Mouse (Mus musculus) thymus, adult 2 months (tissue): Measurements from ENCODE around the gene March9. TPM values are rescaled to one million over a fixed set of nuclear protein-coding genes. Genes with fewer than 3 reads are reported as not detected.

Source experiments
- DNase-seq: peaks from one replicate; pipeline ENCODE4 v3.0.0; 2021
- H3K27ac ChIP-seq: fragments of 200-500 bp; 2 replicates; pipeline ENCODE4 v1.5.1; 2012; ENCODE audit warnings: low read length, control low read depth; ENCODE audit not compliant: control insufficient read depth, insufficient read depth
- H3K27me3 ChIP-seq: fragments of 200-500 bp; 2 replicates; pipeline ENCODE4 v1.6.1; 2012; ENCODE audit warnings: mild to moderate bottlenecking, low read length, moderate library complexity, mixed read lengths; ENCODE audit not compliant: control insufficient read depth, insufficient read depth
- H3K36me3 ChIP-seq: fragments of 200-500 bp; 2 replicates; pipeline ENCODE4 v1.6.1; 2012; ENCODE audit warnings: mild to moderate bottlenecking, low read length, moderate library complexity; ENCODE audit not compliant: control insufficient read depth, insufficient read depth
- H3K4me1 ChIP-seq: fragments of 200-500 bp; replicated peaks from 2 replicates; pipeline ENCODE4 v1.6.1; 2012; ENCODE audit warnings: low read length; ENCODE audit not compliant: control insufficient read depth, insufficient read depth
- H3K4me3 ChIP-seq: fragments of 200-500 bp; 2 replicates; pipeline ENCODE4 v1.5.1; 2012; ENCODE audit warnings: mild to moderate bottlenecking, low read length, control low read depth, moderate library complexity; ENCODE audit not compliant: control insufficient read depth, insufficient read depth
- CTCF ChIP-seq: fragments of 200-500 bp; IDR thresholded peaks from 2 replicates; pipeline ENCODE4 v1.5.1; 2012; ENCODE audit warnings: mild to moderate bottlenecking, control low read depth, low read length, moderate library complexity, borderline replicate concordance; ENCODE audit not compliant: control insufficient read depth, poor library complexity, insufficient read depth; ENCODE audit errors: extremely low read depth
- POLR2A ChIP-seq: fragments of 200-500 bp; IDR thresholded peaks from 2 replicates; pipeline ENCODE4 v1.6.1; 2012; ENCODE audit warnings: mild to moderate bottlenecking, low read length, control low read depth, moderate library complexity; ENCODE audit not compliant: control insufficient read depth, poor library complexity, insufficient read depth; ENCODE audit errors: extremely low read depth
- WGBS: fragments of 180-500 bp; shearing (Covaris S2); methylation state at CpG from one replicate; pipeline ENCODE4 v1.1.7; 2018; 5-methylcytosine and 5-hydroxymethylcytosine counted together
- polyA plus RNA-seq: library from polyadenylated mRNA; depleted of rRNA; stranded (reverse); fragments of >200 nt; gene quantifications from 2 replicates; pipeline ENCODE4 v1.2.3, GENCODE M21; 2012

March9 gene
- polyA plus RNA-seq, 1 experiment, result 5.4 TPM

DNA sequence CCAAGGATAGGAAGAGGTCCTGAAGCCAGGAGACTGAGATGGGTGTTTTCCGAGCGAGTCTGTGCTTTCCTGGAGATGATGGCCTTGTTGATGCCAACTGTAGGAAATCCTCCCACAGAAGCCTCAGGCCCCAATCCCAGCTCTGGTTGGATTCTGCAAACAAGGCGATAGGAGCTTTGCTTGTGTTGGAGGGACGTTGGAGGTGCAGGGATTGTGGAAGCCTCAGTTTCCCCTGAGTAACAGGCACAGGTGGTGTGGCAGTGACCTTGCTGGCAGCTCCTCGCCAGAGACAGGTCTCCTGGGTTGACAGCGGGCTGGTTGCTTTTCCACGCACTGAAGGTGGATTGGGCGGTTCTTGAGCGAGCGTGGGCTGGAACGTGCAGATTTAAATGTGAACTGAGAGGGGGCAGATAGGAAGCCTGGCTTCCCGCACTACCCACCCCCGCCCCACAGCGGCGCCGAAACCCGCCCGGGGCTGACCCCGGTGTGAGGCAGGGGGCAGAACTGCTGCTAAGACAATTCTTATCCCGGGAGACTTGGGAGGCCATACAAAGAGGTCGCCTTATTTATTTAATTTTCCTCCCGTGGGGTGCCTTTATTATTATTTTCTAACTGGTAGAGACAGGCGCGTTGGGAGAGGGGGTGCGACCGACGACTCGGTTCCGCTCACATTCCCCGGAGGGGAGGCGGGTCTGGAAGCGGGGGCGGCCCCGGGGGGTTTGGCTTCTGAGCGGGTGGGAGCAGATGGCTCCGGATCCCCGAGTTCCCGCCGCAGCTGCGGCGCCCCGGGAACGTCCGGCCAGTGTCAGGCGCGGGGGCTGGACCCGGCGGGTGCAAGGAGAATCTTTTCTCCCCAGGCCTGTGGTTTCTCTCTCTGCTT is 21.2 kb upstream of the March9 start:
- 94% methylated on average over 48 of the region's 48 CpGs for WGBS
- TF ChIP-seq CTCF (no peak), POLR2A (no peak)
- Histone ChIP-seq H3K27ac (no peak overlapping the region), H3K4me3 (no peak overlapping the region), H3K27me3 (no peaks in the 10 kb centered on the region), H3K4me1 (peaks cover 17% of the 10 kb centered on the region), H3K36me3 (peaks cover 30% of the 10 kb centered on the region)
- DNase-seq, result no peak

DNA sequence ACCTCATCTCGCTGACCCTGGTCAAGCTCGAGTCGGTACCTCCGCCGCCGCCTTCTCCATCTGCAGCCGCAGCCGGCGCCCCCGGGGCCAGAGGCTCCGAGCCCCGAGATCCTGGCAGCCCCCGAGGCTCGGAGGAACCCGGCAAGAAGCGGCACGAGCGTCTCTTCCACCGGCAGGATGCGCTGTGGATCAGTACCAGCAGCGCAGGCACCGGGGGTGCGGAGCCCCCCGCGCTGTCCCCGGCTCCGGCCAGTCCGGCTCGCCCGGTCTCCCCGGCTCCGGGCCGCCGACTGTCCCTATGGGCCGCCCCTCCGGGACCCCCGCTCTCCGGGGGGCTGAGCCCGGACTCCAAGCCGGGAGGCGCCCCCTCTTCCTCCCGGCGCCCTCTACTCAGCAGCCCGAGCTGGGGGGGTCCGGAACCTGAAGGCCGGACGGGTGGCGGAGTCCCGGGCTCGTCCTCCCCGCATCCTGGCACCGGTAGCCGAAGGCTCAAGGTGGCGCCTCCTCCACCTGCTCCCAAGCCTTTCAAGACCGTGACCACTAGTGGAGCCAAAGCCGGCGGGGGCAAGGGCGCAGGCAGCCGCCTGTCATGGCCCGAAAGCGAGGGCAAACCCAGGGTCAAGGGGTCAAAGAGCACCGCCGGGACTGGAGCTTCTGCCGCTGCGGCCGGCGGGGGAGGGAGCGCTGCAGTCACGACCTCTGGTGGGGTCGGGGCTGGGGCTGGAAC is 19.8 kb upstream of the March9 start:
- Histone ChIP-seq H3K27me3 (no peaks in the 10 kb centered on the region), H3K36me3 (peaks cover 24% of the 10 kb centered on the region), H3K27ac (no peak overlapping the region), H3K4me3 (no peak overlapping the region), H3K4me1 (peaks cover 22% of the 10 kb centered on the region)
- 92% methylated on average over 70 of the region's 70 CpGs for WGBS
- TF ChIP-seq POLR2A, result no peak
- TF ChIP-seq CTCF, result no peak
- DNase-seq, result no peak

DNA sequence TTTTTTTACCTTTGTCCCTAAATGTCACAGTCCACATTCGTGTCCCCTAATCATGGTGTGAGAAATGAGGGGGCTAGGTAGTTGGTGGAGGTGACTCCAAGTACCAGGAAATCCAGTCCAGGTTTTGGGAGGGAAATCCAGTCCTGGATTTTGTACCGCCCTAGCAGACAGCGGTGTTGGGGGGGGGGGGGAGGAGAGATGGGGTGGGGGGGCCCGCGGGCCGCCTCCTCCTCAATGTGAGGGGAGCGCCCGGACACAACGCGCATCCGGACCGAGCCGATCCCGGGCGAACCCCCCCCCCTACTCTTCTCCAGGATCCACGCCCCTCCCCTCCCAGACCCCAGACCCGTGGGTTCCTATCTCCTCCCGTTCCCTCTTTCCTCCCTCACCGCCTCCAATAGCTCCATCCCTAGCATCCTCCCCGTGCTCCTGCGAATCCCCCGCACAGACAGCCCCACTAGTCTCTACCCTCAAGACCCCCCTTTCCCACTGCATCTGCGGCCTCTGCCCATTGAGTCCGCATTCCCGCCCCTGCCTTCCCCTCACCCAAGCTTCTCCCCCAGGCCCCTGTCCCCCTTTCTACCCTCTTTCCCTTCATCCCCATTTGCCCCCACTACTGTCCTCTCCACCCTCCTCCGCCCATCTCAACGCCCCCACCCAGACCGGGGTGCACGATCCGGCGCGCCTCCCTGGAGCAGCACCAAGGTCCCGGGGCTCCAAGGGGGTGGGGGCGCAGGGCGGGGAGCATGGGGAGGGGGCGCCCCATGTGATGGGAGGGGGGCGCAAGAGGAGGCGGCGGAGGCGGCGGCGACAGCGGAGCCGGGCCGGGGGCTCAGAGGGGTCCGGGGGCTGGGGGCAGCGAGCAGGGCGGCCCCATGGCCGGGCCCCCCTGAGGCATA is 18.9 kb upstream of the March9 start:
- peaks cover 16% of the 10 kb centered on the region for H3K36me3 ChIP-seq

DNA sequence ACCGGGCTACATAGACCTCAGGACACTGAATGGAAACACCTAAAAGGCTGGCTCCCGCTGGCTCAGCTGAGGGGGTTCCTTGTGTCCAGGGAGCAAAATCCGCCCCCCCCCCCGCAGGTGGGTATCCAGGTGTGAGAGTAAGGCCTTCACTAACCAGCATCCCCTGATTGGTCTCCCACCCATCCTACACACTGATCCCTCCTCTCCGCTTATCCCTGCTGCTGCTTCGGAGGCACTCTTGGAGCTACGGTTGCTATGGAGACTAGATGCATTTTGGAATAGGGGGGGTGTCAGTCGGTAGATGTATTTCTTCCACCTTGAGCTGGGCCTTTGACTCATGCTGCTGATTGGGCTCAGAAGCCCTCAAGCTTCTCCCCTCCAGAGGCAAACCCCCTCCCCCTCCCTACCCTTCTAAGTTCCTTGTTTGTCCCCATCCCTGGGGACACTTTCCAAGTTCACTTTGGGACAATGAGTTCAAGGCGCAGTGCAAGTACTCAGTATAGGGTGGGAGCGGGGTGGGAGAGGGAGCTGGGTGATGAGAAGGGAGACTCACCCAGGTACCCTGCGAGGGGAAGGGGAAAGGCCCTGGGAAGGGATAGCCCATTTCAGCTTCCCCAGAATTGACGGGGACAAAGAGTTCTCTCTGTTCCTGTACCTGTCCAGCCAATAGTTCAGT is 18.2 kb upstream of the March9 start:
- H3K4me1 ChIP-seq, result peaks cover 22% of the 10 kb centered on the region
- no peak overlapping the region for H3K4me3 ChIP-seq
- H3K36me3 ChIP-seq, result peaks cover 13% of the 10 kb centered on the region
- no peak overlapping the region for H3K27ac ChIP-seq
- H3K27me3 ChIP-seq, result no peaks in the 10 kb centered on the region
- WGBS, result 81% methylated on average over 12 of the region's 12 CpGs
- no peak for DNase-seq
- TF ChIP-seq POLR2A (no peak), CTCF (no peak)

More for the DNA sequence above, 18.9 kb upstream of the March9 start:
- peaks cover 22% of the 10 kb centered on the region for H3K4me1 ChIP-seq
- TF ChIP-seq POLR2A, result no peak
- TF ChIP-seq CTCF, result no peak
- H3K27me3 ChIP-seq, result no peaks in the 10 kb centered on the region
- H3K4me3 ChIP-seq, result no peak overlapping the region
- DNase-seq, result no peak
- H3K27ac ChIP-seq, result no peak overlapping the region
- 89% methylated on average over 45 of the region's 49 CpGs for WGBS

DNA sequence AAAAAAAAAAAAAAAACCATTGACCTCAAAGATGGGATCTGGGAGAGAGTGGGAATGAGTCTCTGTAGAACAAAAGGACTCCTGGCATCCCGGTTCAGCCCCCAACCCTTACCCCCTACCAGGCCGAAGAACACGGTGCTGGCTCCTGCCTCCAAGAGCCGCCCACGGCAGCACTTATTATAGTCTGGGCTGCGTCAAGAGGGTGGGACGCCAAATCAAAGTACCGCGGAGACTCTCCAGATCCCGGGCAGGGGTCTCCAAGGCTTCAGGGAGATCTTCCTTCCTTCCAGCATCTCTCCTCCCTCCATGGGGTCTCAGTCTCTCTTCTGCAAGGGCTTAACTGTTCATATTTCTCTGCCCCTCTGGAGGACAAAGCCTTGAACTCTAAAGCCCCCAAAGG is 17.5 kb upstream of the March9 start:
- Histone ChIP-seq H3K4me3 (no peak overlapping the region), H3K36me3 (peaks cover 9% of the 10 kb centered on the region; the same call in 1 of the 2 replicates), H3K27ac (no peak overlapping the region), H3K27me3 (no peaks in the 10 kb centered on the region), H3K4me1 (peaks cover 22% of the 10 kb centered on the region)
- 90% methylated on average over 10 of the region's 10 CpGs for WGBS
- DNase-seq, result no peak
- TF ChIP-seq POLR2A (no peak), CTCF (no peak)
